Mouse (Mus musculus) heart, postnatal 4 days (tissue): Measurements from ENCODE around the gene Lekr1. TPM values are rescaled to one million over a fixed set of nuclear protein-coding genes. Genes with fewer than 3 reads are reported as not detected.

Experiments used
- DNase-seq: peaks from one replicate; pipeline ENCODE4 v3.0.0; 2021
- total RNA-seq, 2 experiments: library from RNA; stranded (reverse); gene quantifications; 2 replicates each; pipeline ENCODE4 v1.2.3; 2021

The Lekr1 gene
- total RNA-seq, 2 experiments from 2014 or later, result 3.0 to 3.5 TPM

GRCm38 (mm10) chr3:65839664-65840063 is 173.6 kb downstream of the Lekr1 start:
- DNase-seq, result no peak

DNA sequence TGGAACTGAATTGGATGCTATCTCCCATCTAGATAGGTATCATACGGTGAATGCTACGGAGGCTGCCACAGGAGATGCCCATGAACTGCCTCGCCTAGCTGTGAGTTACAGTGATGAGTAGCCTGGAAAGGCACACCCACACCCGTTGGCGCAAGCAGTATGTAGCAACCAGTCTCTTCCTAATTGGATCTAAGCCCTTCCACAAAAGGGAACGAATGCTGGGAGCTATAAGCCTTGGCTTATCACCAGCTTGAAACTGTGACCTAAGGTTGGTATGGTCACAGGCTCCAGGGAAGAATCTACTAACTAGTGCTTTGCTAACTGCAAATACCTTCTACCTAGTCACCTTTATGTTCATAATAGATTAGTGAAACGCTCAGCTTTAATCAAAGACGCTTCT is 175.1 kb downstream of the Lekr1 start:
- no peak for DNase-seq

GRCm38 (mm10) chr3:65842515-65843184 is 176.6 kb downstream of the Lekr1 start:
- no peak for DNase-seq

DNA sequence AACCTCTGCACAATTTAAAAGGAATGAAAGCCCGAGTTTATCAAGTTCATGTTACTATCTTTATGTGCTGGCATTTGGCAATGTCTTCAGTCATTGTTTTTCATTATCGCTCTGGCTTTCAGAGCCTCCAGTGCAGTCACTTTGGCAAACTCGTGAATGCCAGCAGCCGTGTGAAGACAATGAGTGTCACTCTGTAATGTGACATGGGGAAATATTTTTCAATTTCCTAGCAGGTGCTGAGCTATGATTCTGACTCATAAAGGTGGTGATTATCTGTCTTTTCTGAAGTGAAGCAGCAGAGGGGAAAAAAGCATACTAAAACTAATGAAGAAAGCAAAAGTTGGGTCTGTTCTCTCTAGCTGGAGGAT is 177.1 kb downstream of the Lekr1 start:
- DNase-seq, result no peak

- DNase-seq, result no peak
Observed at GRCm38 (mm10) chr3:65844302-65844701, 178.3 kb downstream of the Lekr1 start.

- DNase-seq, result peak; percentile 79
Observed at GRCm38 (mm10) chr3:65844851-65845552, 179.0 kb downstream of the Lekr1 start.

DNA sequence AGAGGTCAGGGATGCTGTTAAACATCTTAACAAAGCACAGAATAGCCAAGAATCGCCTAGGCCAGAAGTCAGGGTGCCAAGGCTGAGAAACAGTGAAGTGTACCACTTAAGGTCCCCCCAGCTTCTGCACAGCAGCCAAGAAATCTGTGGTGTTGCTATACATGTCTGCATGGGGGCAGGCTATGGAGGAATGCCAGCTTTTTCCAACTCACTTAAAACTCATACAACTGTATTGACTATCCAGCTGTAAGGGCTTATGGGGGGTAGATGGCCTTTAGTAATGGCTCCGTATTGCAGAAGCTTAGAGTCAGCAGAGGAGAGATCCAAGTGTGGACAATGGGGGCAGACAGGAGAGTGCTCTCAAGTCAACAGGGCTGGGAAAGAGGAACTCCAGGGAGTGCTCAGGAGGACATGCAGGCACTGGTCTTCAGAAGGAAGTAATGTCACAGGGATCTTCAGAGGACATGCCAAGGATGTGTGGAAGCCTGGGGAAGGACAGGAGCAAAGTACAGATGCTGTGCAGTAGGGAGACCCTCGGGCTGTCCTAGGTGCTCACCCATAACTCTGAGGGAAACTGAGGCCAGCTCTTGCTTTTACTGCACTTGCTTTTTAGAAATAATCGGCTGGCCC is 181.2 kb downstream of the Lekr1 start:
- no peak for DNase-seq

DNA sequence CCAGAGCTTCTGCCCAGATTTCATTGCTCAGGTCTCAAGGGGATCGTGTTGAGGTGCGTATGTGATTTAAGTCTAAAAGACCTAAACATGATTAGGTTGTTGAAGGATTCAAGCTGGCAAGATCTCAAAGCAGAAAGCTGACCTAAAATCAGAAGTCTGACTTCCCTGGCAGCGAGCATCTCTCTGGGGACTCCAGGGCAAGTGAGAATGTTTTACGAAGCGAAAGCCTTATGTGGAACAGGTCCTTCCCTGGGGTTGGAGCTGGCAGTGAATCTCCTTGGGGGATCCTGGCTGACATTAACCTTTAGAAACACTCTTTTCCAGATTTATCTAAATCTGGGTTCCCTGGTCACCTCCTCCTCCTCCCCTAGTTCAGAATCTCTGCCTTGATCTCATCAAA is 187.7 kb downstream of the Lekr1 start:
- DNase-seq, result no peak

DNA sequence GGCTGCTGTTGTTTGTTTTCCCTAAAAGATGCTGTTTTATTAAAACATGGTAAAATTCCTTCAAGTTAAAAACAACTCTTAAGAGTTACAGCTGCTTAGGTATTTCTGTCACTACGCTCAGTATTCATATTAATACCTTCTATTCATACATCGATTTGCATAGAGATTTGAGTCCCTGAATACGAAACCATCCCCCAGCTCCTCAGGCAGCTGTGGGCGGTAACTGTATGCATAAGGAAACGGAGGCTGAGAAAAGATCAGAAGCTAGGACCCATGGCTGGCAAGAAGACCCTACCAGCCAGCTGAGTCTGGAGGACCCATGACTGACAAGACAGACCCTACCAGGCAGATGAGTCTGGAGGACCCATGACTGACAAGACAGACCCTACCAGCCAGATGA is 189.5 kb downstream of the Lekr1 start:
- no peak for DNase-seq

GRCm38 (mm10) chr3:65858118-65858517 is 192.1 kb downstream of the Lekr1 start:
- DNase-seq, result no peak

- no peak for DNase-seq
Observed at GRCm38 (mm10) chr3:65858741-65859348, 192.8 kb downstream of the Lekr1 start.

GRCm38 (mm10) chr3:65859750-65860149 is 193.7 kb downstream of the Lekr1 start:
- DNase-seq, result no peak

DNA sequence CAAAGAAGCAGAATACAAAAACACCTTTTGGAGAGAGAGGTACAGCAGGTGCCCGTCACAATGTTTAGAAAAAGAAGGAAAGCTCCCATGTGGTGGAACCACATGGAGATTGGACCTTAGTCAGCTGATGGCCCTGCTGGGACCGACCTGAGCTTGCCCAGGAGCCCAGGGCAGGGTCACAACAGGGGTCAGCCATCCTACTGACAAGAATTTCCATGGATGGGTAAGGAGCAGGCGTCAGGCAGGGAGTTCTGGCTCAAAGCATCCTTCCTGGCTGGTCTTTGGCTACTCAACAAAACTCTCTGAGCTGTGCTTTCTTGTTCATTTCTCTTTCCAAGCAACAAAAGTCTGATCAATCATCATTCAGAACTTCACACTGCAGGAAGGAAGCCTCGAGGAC is 194.9 kb downstream of the Lekr1 start:
- no peak for DNase-seq

DNA sequence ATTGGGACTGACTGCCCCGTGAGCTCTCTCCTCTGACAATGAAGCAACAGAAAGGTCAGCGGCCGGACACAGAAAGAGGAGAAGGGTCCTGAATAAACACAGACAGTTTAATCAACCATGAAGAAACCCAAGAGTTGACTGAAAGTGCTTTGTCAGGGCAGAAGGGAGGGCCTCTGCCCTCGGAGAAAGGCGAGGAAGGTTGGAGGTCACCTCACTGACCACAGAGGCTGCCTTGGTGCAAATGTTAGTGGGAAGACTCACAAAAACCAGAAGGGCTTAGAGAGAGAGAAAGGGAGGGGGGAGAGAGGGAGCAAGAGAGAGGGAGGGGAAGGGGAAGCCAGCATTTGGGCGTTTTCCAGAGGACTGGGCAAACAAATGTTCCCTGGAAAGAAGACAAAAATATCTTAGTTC is 195.4 kb downstream of the Lekr1 start:
- no peak for DNase-seq

DNA sequence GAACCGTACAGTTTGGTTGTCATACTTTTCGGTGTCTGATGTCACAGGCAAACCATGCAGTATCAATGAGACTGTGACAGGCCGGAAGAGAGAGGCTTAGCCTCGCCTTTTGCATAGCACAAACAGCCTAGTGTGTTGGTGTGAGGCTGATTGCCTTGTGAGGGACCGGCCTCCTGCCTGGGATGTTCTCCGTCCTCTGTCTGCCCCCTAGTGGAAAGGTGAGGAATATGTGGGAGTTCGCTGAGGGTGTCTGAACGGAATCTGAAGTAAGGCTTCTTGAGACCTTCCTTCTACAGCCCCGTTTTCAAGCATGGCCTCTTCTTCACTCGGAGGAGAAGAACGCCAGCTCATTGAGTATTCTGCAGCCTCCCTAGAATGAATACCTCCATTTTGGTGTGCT is 197.3 kb downstream of the Lekr1 start:
- peak; percentile 89 for DNase-seq

DNA sequence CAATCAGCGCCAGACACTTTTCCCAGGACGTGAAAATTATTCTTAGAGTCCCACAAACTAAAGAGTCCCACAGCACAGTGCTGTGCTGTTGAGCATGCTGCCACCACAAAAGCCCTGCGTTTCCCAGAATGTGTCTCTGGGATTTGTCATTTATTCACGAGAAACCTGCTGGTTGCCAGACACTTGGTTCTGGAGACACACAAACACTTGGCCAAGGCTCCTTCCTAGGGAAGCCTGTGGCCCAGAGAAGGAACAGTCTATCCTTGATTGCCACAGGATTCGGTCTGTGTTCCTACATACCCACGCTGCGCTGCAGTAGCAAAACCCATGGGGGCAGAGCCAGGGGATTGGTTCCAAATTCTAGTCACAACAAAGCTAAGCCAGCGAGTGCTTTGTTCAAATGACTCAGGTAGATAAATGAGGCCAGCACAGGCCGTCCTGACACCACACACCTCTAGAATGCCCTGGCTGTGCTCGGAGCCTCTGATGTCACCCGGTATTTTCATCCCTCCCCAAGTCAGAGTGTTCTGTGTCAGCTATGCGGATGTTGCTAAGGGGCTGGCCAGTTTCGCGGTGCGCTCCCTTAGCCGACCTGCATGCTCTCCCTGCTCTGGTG is 197.8 kb downstream of the Lekr1 start:
- DNase-seq, result no peak

GRCm38 (mm10) chr3:65868931-65869330 is 202.9 kb downstream of the Lekr1 start:
- no peak for DNase-seq

DNA sequence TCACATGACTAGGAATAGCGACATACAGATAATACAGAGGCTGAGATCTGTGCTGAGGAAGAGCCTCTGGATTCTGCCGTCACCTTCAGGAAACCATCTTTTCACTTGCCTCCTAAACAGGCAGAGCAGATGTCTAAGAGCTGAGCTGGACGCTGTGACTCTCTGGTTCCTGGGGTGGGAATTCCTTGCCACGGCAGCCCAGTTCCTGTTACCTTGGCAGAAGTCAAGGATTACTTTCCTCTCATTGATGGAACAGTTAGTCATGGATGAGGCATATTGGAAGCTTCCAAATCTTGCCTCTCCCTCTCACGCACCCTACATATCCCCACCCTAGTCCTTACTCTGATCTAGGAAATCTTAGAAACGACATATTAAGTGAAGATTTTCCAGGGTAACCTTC is 203.7 kb downstream of the Lekr1 start:
- no peak for DNase-seq

DNA sequence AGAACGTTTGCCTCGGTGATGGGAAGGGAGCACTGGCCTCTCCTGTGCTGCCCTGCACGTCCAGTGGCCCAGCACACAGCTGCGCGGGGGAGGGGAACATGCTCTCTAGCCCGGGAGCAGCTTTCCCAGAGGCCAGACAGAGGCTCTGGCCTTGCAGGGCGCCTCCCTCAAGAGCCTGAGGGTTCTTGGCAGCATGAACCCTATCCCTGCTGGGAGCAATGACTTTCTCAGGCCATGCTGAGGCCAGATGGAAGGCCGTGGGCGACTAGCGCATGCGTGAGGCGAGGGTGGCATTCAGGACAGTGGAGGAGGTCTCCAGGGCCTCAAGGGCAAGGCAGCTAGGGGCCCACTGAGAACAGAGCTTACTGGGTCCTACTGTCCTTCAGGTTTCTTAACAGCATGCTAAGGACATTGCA is 205.2 kb downstream of the Lekr1 start:
- DNase-seq, result peak; percentile 80

DNA sequence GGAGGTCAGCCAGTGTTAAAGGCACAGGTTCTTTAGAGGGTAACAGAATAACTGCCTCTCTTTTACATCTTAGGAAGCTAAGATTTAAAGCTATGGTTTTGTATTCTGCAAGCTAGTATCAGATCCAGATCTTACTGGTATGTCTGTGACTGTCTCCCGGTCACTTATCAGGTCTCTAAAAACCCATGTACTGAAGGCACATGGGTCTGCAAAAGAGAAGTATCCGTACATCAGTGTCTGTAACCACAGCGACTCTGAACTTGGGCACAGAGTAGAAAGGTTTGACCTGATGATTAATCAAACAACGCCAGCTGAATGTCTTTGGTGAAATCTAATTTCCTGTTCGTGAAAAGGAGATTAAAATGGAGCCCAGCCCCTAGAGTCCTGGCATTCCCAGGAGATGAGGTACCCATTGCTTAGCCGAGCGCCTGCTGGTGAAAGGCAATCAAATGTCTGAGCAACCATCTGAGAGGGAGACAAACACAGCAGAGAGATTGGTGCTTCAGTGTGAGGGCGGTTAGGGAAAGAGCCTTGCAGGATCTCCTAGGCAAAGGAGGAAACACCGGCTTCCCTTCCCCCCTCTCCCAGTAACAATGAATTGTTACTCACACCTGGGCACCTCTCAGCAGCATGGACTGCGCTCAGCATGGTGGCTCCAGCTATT is 205.7 kb downstream of the Lekr1 start:
- DNase-seq, result no peak

- no peak for DNase-seq
Observed at GRCm38 (mm10) chr3:65873093-65873830, 207.2 kb downstream of the Lekr1 start.
